Mouse (Mus musculus): ENCODE data around the gene Trap1.

DNA sequence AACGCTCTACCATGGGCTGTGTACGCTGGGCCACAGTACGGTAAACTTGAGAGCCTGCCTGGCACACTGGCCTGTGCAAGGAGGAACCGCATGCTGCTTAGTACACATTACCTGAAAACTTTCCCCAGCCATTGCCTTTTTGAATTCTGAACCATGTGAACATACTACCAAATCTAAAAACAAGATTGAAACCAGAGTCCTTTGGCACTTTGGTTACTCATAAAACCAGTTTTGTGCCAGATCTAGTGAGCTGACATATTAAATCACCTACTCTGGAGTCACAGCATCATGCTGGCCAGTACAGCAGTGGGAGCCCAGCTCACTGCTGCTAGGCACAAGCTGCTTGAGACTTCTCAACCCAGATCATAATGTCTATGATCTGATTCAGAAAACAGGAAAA is 36.0 kb downstream of the Trap1 start:
- no peak for TF ChIP-seq CTCF (IDR thresholded peaks at IDR 0.05; ENCODE audit: low read depth)
- TF ChIP-seq EP300 (IDR thresholded peaks at IDR 0.05; ENCODE audit: low read depth): no peak

All from liver, postnatal 0 days (tissue).